9 mouse cellular contexts compared by ENCODE assay signal in genomic region chr15:92231386-92231785, GRCm38 (mm10).
DNase-seq lines count a peak whose midpoint lies in the region; ATAC-seq and TF ChIP-seq lines count a peak whose summit lies in the region.
"Had no signal": no experiment of that assay in that cellular context is flagged by ENCODE, and none has a peak within 500 bp of the region (broad histone marks: within the 10 kb centered on the region; RNA-seq: fewer than 3 reads in every experiment).

No protein-coding gene starts in this region.

- WGBS in kidney, postnatal 0 days = 19% methylated on average over 7 of the region's 7 CpGs

- no peak overlapping the region for H3K4me3 ChIP-seq in kidney, postnatal 0 days (replicated peaks; ENCODE audit: low read depth, low read length)
- H3K4me3 ChIP-seq: myocyte had no signal

- H3K36me3 ChIP-seq in kidney, postnatal 0 days (ENCODE audit: insufficient read depth, low read length) = no peaks in the 10 kb centered on the region

- no peak for ATAC-seq in CD4-positive, CD25-positive, alpha-beta regulatory T cell, adult 4 months
- ATAC-seq in kidney, postnatal 0 days (replicated peaks; ENCODE audit: low FRiP score, low read depth) = no peak

- peak; percentile 86 for TF ChIP-seq CTCF in kidney, postnatal 0 days (IDR thresholded peaks at IDR 0.05; ENCODE audit: low read depth)

- DNase-seq in CD4-positive, CD25-positive, alpha-beta regulatory T cell, adult 2 months (ENCODE audit: low read depth, low spot score) = peak; percentile 8
- DNase-seq in kidney, postnatal 0 days (ENCODE audit: low spot score) = peak; percentile 78
- DNase-seq in kidney, adult 18-20 months = no peak
- peak; percentile 30 for DNase-seq in MN1 (ENCODE audit: low spot score)
- peak; percentile 46 for DNase-seq in forelimb bud, embryonic 11.5 days (ENCODE audit: low read depth, low spot score)
- DNase-seq in frontal cortex, postnatal 10 days (ENCODE audit: low spot score in 2 of 2) = no peak
- DNase-seq in layer of hippocampus, postnatal 10 days (ENCODE audit: low spot score in 2 of 2) = no peak

- no peak overlapping the region for H3K27ac ChIP-seq in kidney, postnatal 0 days

- no peaks in the 10 kb centered on the region for H3K9me3 ChIP-seq in kidney, postnatal 0 days (replicated peaks; ENCODE audit: low read length)

- H3K27me3 ChIP-seq in kidney, postnatal 0 days (ENCODE audit: insufficient read depth, low read length) = no peaks in the 10 kb centered on the region

- no peak overlapping the region for H3K9ac ChIP-seq in kidney, postnatal 0 days (ENCODE audit: low read depth, low read length)

- no peak overlapping the region for H3K4me2 ChIP-seq in kidney, postnatal 0 days (ENCODE audit: low read length)

- no peaks in the 10 kb centered on the region for H3K4me1 ChIP-seq in kidney, postnatal 0 days (replicated peaks; ENCODE audit: insufficient read depth, low read length)

Comparison
In these comparisons a context has a peak if more than half of its experiments do, and no peak if none do; other contexts are left out.
1. DNase-seq: peak in CD4-positive, CD25-positive, alpha-beta regulatory T cell, adult 2 months (single experiment), kidney, postnatal 0 days (single experiment), MN1 (single experiment) and forelimb bud, embryonic 11.5 days (single experiment); none in kidney, adult 18-20 months (single experiment), frontal cortex, postnatal 10 days (0 of 2) and layer of hippocampus, postnatal 10 days (0 of 2).